Comparison of ENCODE assay signal across 10 mouse cellular contexts in genomic region chr1:165705868-165706348, GRCm38 (mm10). TPM values are rescaled to one million over a fixed set of nuclear protein-coding genes. Genes with fewer than 3 reads are reported as not detected.
A peak's percentile ranks its signal among the peaks of the same experiment; 100 is the strongest.
DNase-seq lines count a peak whose midpoint lies in the region; ATAC-seq and TF ChIP-seq lines count a peak whose summit lies in the region.
"Had no signal": no experiment of that assay in that cellular context is flagged by ENCODE, and none has a peak within 500 bp of the region (broad histone marks: within the 10 kb centered on the region; RNA-seq: fewer than 3 reads in every experiment).

No protein-coding gene starts in this region.

- TF ChIP-seq CTCF in MEL (IDR thresholded peaks at IDR 0.05 in 2 of 3, conservative IDR thresholded peaks at IDR 0.05 in 1 of 3; ENCODE audit: control insufficient read depth in 1 of 3, insufficient read depth in 1 of 3, low read depth in 2 of 3, low read length in 3 of 3, poor library complexity in 1 of 3, severe bottlenecking in 1 of 3), result no peak

- no peak for ATAC-seq in kidney, embryonic 14.5 days (ENCODE audit: low FRiP score, low TSS enrichment)
- ATAC-seq in neutrophil, adult 5-6 weeks (ENCODE audit: extremely low read depth, insufficient number of reproducible peaks, low FRiP score, poor library complexity, severe bottlenecking), result peak; percentile 40; the same call in 1 of the 2 replicates
- ATAC-seq: midbrain, embryonic 15.5 days had no signal

- H3K4me2 ChIP-seq in kidney, embryonic 14.5 days (replicated peaks; ENCODE audit: low read depth, low read length), result peak overlapping the region; percentile 55

- H3K27me3 ChIP-seq in kidney, embryonic 14.5 days (ENCODE audit: control insufficient read depth, insufficient read depth, low read length), result no peaks in the 10 kb centered on the region
- no peaks in the 10 kb centered on the region for H3K27me3 ChIP-seq in MEL (ENCODE audit: control insufficient read depth in 1 of 2, insufficient read depth in 2 of 2, low read length in 2 of 2)

- TF ChIP-seq EP300 in MEL (IDR thresholded peaks at IDR 0.05; ENCODE audit: low read depth in 1 of 2, low read length in 2 of 2), result 0 out of 4 replicates have a peak, but pooled peaks of 1 of the 2 experiments have one; percentile 23

- 70% methylated on average over 7 of the region's 7 CpGs for WGBS in kidney, embryonic 14.5 days

- peak overlapping the region; percentile 74; the same call in 1 of the 2 replicates for H3K4me3 ChIP-seq in kidney, embryonic 14.5 days (ENCODE audit: low read length)
- H3K4me3 ChIP-seq in MEL (ENCODE audit: control insufficient read depth in 1 of 2, insufficient read depth in 1 of 2, low read depth in 2 of 2, low read length in 2 of 2), result no peak overlapping the region
- H3K4me3 ChIP-seq: midbrain, embryonic 15.5 days had no signal

- H3K9ac ChIP-seq in kidney, embryonic 14.5 days (ENCODE audit: low read depth, low read length), result peak overlapping the region; percentile 31; the same call in 1 of the 2 replicates
- peak overlapping the region; percentile 33; the same call in 1 of the 2 replicates for H3K9ac ChIP-seq in MEL (ENCODE audit: control insufficient read depth, low read depth, low read length, poor library complexity, severe bottlenecking)
- H3K9ac ChIP-seq: midbrain, embryonic 15.5 days had no signal

- DNase-seq in kidney, postnatal 36 days, result no peak
- peak; percentile 48 for DNase-seq in MEL (ENCODE audit: low read depth, low spot score)
- DNase-seq in heart, postnatal 10 days, result peak; percentile 39 to 56
- no peak for DNase-seq in left cerebral cortex, postnatal 36 days (ENCODE audit: low spot score in 2 of 2)
- no peak for DNase-seq in cerebellum, adult 9-11 months
- no peak for DNase-seq in ovary, postnatal 36 days (ENCODE audit: low spot score)
- DNase-seq: kidney, postnatal 25 days had no signal

- peak overlapping the region; percentile 56; the same call in 1 of the 2 replicates for H3K27ac ChIP-seq in kidney, embryonic 14.5 days (ENCODE audit: low read depth, low read length)
- H3K27ac ChIP-seq in MEL (ENCODE audit: control insufficient read depth, low read depth, low read length), result peak overlapping the region; percentile 20
- H3K27ac ChIP-seq: midbrain, embryonic 15.5 days had no signal

- TF ChIP-seq RAD21 in MEL (IDR thresholded peaks at IDR 0.05; ENCODE audit: low read depth, low read length), result no peak

- H3K79me2 ChIP-seq in MEL (ENCODE audit: control insufficient read depth, insufficient read depth, low read length, poor library complexity), result peaks cover 31% of the 10 kb centered on the region

- no peaks in the 10 kb centered on the region for H3K36me3 ChIP-seq in kidney, embryonic 14.5 days (ENCODE audit: control insufficient read depth, insufficient read depth, low read length)
- H3K36me3 ChIP-seq in MEL (ENCODE audit: control insufficient read depth in 1 of 2, insufficient read depth in 2 of 2, low read length in 2 of 2), result peaks cover 2 to 17% of the 10 kb centered on the region in 2 experiments; a peak in 3 of 4 replicates
- H3K36me3 ChIP-seq: midbrain, embryonic 15.5 days had no signal

- H3K9me3 ChIP-seq in kidney, embryonic 14.5 days (ENCODE audit: control insufficient read depth, low read length), result no peaks in the 10 kb centered on the region
- no peaks in the 10 kb centered on the region for H3K9me3 ChIP-seq in MEL (replicated peaks; ENCODE audit: insufficient read depth, low read length)
- H3K9me3 ChIP-seq: midbrain, embryonic 15.5 days had no signal

- H3K4me1 ChIP-seq in kidney, embryonic 14.5 days (ENCODE audit: control insufficient read depth, insufficient read depth, low read length), result peaks cover 61% of the 10 kb centered on the region
- H3K4me1 ChIP-seq in MEL (ENCODE audit: control insufficient read depth in 1 of 2, insufficient read depth in 2 of 2, low read length in 2 of 2), result peaks cover 12 to 37% of the 10 kb centered on the region in 2 experiments

- TF ChIP-seq POLR2A in MEL (IDR thresholded peaks at IDR 0.05; ENCODE audit: control insufficient read depth in 1 of 2, insufficient read depth in 1 of 2, low read depth in 1 of 2, low read length in 2 of 2, poor library complexity in 1 of 2), result no peak

- intact Hi-C loops in heart, postnatal 10 days (cut with DNase I), result loop anchor here (2.0 kb wide), 2 partner anchors 21 to 43 kb away; no protein-coding TSS in a partner anchor
- intact Hi-C loops in left cerebral cortex, postnatal 36 days (cut with DNase I), result no loop called here

TF ChIP-seq in MEL, 35 proteins besides CTCF, POLR2A, EP300 and RAD21:
- TF ChIP-seq E2F4 (IDR thresholded peaks at IDR 0.05; ENCODE audit: borderline replicate concordance, low read depth, low read length) (no peak), KAT2A (conservative IDR thresholded peaks at IDR 0.05; ENCODE audit: low read depth, low read length) (no peak), NRF1 (IDR thresholded peaks at IDR 0.05; ENCODE audit: insufficient read depth, low read depth, low read length, poor library complexity, severe bottlenecking) (no peak), ETS1 (IDR thresholded peaks at IDR 0.05; ENCODE audit: low read depth, low read length) (0 out of 2 replicates have a peak, but pooled peaks have one; percentile 6), UBTF (IDR thresholded peaks at IDR 0.05; ENCODE audit: borderline replicate concordance, insufficient read depth, low read depth, low read length) (no peak), ZKSCAN1 (IDR thresholded peaks at IDR 0.05; ENCODE audit: low read depth, low read length) (no peak)

RNA-seq across cellular contexts. Expression of gene Rcsd1, which starts 3.6 kb away (rescaled TPM):
- polyA plus RNA-seq in kidney, embryonic 14.5 days (2014; fragmentation: Nextera tagmentation; extraction: Ambion mirVana), result 29.4 and 44.4 TPM in 2 replicates
- 19.0 and 23.2 TPM in 2 replicates for total RNA-seq in MEL (2012; rRNA removed)
- 10 to 100 TPM in 1 of 2 experiments, not detected in 1; 38.0 TPM for polyA plus RNA-seq in MEL (2012; ENCODE audit: insufficient read depth in 1 of 2, insufficient read length in 2 of 2, low read depth in 1 of 2, low replicate concordance in 2 of 2, missing spikeins in 1 of 2)
- total RNA-seq in heart, postnatal 10 days (2021), result 100 to 1,000 TPM; 112 to 114 TPM
- total RNA-seq in neutrophil, adult 5-6 weeks (2017), result 371 and 393 TPM in 2 replicates
- 1 to 10 TPM; 3.6 to 5.0 TPM for total RNA-seq in left cerebral cortex, postnatal 36 days (2021)

RNA-seq across cellular contexts. Expression of gene Creg1, which starts 57.6 kb away (rescaled TPM):
- polyA plus RNA-seq in kidney, embryonic 14.5 days (2014; fragmentation: Nextera tagmentation; extraction: Ambion mirVana), result 53.8 and 56.9 TPM in 2 replicates
- total RNA-seq in MEL (2012; rRNA removed), result 83.6 and 105 TPM in 2 replicates
- 100 to 1,000 TPM in 1 of 2 experiments, not detected in 1; 184 TPM for polyA plus RNA-seq in MEL (2012; ENCODE audit: insufficient read depth in 1 of 2, insufficient read length in 2 of 2, low read depth in 1 of 2, low replicate concordance in 2 of 2, missing spikeins in 1 of 2)
- 10 to 100 TPM; 34.8 to 36.1 TPM for total RNA-seq in heart, postnatal 10 days (2021)
- total RNA-seq in neutrophil, adult 5-6 weeks (2017), result 78.8 and 92.3 TPM in 2 replicates
- total RNA-seq in left cerebral cortex, postnatal 36 days (2021), result 10 to 100 TPM; 23.4 to 28.2 TPM

Comparison
In these comparisons a context has a peak if more than half of its experiments do, and no peak if none do; other contexts are left out.
1. DNase-seq: peak in MEL (single experiment) and heart, postnatal 10 days (2 of 2); none in kidney, postnatal 36 days (0 of 2), left cerebral cortex, postnatal 36 days (0 of 2), cerebellum, adult 9-11 months (single experiment) and ovary, postnatal 36 days (single experiment).